Comparison of ENCODE assay signal across 9 mouse cellular contexts in genomic region chr17:43581012-43581467, GRCm38 (mm10). TPM values are rescaled to one million over a fixed set of nuclear protein-coding genes. Genes with fewer than 3 reads are reported as not detected.
DNase-seq lines count a peak whose midpoint lies in the region; ATAC-seq lines count a peak whose summit lies in the region.
"Had no signal": no experiment of that assay in that cellular context is flagged by ENCODE, and none has a peak within 500 bp of the region (broad histone marks: within the 10 kb centered on the region; RNA-seq: fewer than 3 reads in every experiment).

No protein-coding gene starts in this region.

- peak overlapping the region; percentile 30; the same call in 1 of the 2 replicates for H3K4me3 ChIP-seq in embryonic facial prominence, embryonic 10.5 days
- H3K4me3 ChIP-seq in heart, embryonic 10.5 days, result peak overlapping the region; percentile 22; the same call in 1 of the 2 replicates
- H3K4me3 ChIP-seq in stomach, embryonic 16.5 days (replicated peaks; ENCODE audit: low read length), result no peak overlapping the region

- no peak overlapping the region for H3K9ac ChIP-seq in stomach, embryonic 16.5 days (ENCODE audit: low read length)

- peaks cover 35% of the 10 kb centered on the region for H3K4me1 ChIP-seq in embryonic facial prominence, embryonic 10.5 days
- H3K4me1 ChIP-seq in heart, embryonic 10.5 days, result peaks cover 22% of the 10 kb centered on the region
- H3K4me1 ChIP-seq in stomach, embryonic 16.5 days (ENCODE audit: control insufficient read depth, insufficient read depth, low read length), result 0 out of 2 replicates have a peak, but pooled peaks cover 4% of the 10 kb centered on the region

- DNase-seq in R1 (ENCODE audit: low read depth, low spot score) (peak; percentile 52), adipocyte (ENCODE audit: low spot score) (no peak)
- peak; percentile 55 for DNase-seq in embryonic facial prominence, embryonic 10.5 days (ENCODE audit: low spot score)
- peak; percentile 82 for DNase-seq in heart, embryonic 10.5 days (ENCODE audit: low spot score)
- peak; percentile 31 for DNase-seq in kidney, adult 9 months
- DNase-seq in lung, postnatal 14 days, result peak; percentile 8
- DNase-seq in spleen, postnatal 4 days (ENCODE audit: low spot score in 2 of 2), result no peak

- peak; percentile 58; the same call in 1 of the 2 replicates for ATAC-seq in stomach, embryonic 16.5 days (ENCODE audit: insufficient read depth, low FRiP score)
- ATAC-seq: Patski had no signal

- no peaks in the 10 kb centered on the region for H3K9me3 ChIP-seq in embryonic facial prominence, embryonic 10.5 days
- no peaks in the 10 kb centered on the region for H3K9me3 ChIP-seq in heart, embryonic 10.5 days
- H3K9me3 ChIP-seq in stomach, embryonic 16.5 days (replicated peaks; ENCODE audit: control insufficient read depth, low read length), result no peaks in the 10 kb centered on the region

- no peaks in the 10 kb centered on the region for H3K27me3 ChIP-seq in embryonic facial prominence, embryonic 10.5 days (replicated peaks; ENCODE audit: low read depth, poor library complexity, severe bottlenecking)
- H3K27me3 ChIP-seq in heart, embryonic 10.5 days (ENCODE audit: insufficient read depth, poor library complexity, severe bottlenecking), result no peaks in the 10 kb centered on the region
- no peaks in the 10 kb centered on the region for H3K27me3 ChIP-seq in stomach, embryonic 16.5 days (ENCODE audit: control insufficient read depth, insufficient read depth, low read length)
- H3K27me3 ChIP-seq: Patski had no signal

- peak overlapping the region; percentile 13 for H3K4me2 ChIP-seq in stomach, embryonic 16.5 days (ENCODE audit: low read depth, low read length)

- no peaks in the 10 kb centered on the region for H3K36me3 ChIP-seq in embryonic facial prominence, embryonic 10.5 days (replicated peaks)
- H3K36me3 ChIP-seq in heart, embryonic 10.5 days, result no peaks in the 10 kb centered on the region
- H3K36me3 ChIP-seq in stomach, embryonic 16.5 days (ENCODE audit: control insufficient read depth, insufficient read depth, low read length), result no peaks in the 10 kb centered on the region

- H3K27ac ChIP-seq in embryonic facial prominence, embryonic 10.5 days (replicated peaks), result peak overlapping the region; percentile 79
- peak overlapping the region; percentile 79 for H3K27ac ChIP-seq in heart, embryonic 10.5 days
- H3K27ac ChIP-seq in stomach, embryonic 16.5 days (ENCODE audit: low read length), result 0 out of 2 replicates have a peak overlapping the region, but pooled peaks have one; percentile 15

- WGBS in embryonic facial prominence, embryonic 10.5 days, result 17% methylated on average over 8 of the region's 8 CpGs
- WGBS in heart, embryonic 10.5 days, result 22% methylated on average over 8 of the region's 8 CpGs
- WGBS in stomach, embryonic 16.5 days, result 20% methylated on average over 8 of the region's 8 CpGs

RNA-seq across cellular contexts. Expression of gene Pla2g7, which starts 13.1 kb away (rescaled TPM):
- polyA plus RNA-seq in embryonic facial prominence, embryonic 10.5 days (2016; fragmentation: Nextera tagmentation; extraction: Ambion mirVana), result 5.0 and 5.1 TPM in 2 replicates
- 12.0 and 12.5 TPM in 2 replicates for polyA plus RNA-seq in heart, embryonic 10.5 days (2016; fragmentation: Nextera tagmentation; extraction: Ambion mirVana)
- 9.8 and 12.5 TPM in 2 replicates for polyA plus RNA-seq in stomach, embryonic 16.5 days (2015; fragmentation: Nextera tagmentation; extraction: Ambion mirVana)

RNA-seq across cellular contexts. Expression of gene Ankrd66, which starts 37.6 kb away (rescaled TPM):
- polyA plus RNA-seq in embryonic facial prominence, embryonic 10.5 days (2016; fragmentation: Nextera tagmentation; extraction: Ambion mirVana), result 0.19 and 0.30 TPM in 2 replicates
- polyA plus RNA-seq in heart, embryonic 10.5 days (2016; fragmentation: Nextera tagmentation; extraction: Ambion mirVana), result 0.20 TPM in 1 of 2 replicates, not detected in the other
- polyA plus RNA-seq in stomach, embryonic 16.5 days (2015; fragmentation: Nextera tagmentation; extraction: Ambion mirVana), result not detected in 2 replicates
- polyA plus RNA-seq: Patski had no signal

RNA-seq across cellular contexts. Expression of gene Tdrd6, which starts 49.1 kb away (rescaled TPM):
- 0.14 and 0.17 TPM in 2 replicates for polyA plus RNA-seq in embryonic facial prominence, embryonic 10.5 days (2016; fragmentation: Nextera tagmentation; extraction: Ambion mirVana)
- polyA plus RNA-seq in heart, embryonic 10.5 days (2016; fragmentation: Nextera tagmentation; extraction: Ambion mirVana), result 0.04 TPM in 1 of 2 replicates, not detected in the other
- polyA plus RNA-seq in stomach, embryonic 16.5 days (2015; fragmentation: Nextera tagmentation; extraction: Ambion mirVana), result 0.14 TPM in 1 of 2 replicates, not detected in the other

Comparison
In these comparisons a context has a peak if more than half of its experiments do, and no peak if none do; other contexts are left out.
1. DNase-seq: peak in R1 (single experiment), embryonic facial prominence, embryonic 10.5 days (single experiment), heart, embryonic 10.5 days (single experiment), kidney, adult 9 months (single experiment) and lung, postnatal 14 days (single experiment); none in spleen, postnatal 4 days (0 of 2) and adipocyte (single experiment).
2. H3K27ac ChIP-seq: peak in every context shown above with its lines; median percentile 79 in embryonic facial prominence, embryonic 10.5 days; 79 in heart, embryonic 10.5 days; 15 in stomach, embryonic 16.5 days.